Mouse (Mus musculus) T-cell, adult 66 days (primary cell): ENCODE measurements around the gene Sh3rf3. TPM values are rescaled to one million over a fixed set of nuclear protein-coding genes. Genes with fewer than 3 reads are reported as not detected.

Experiments
- total RNA-seq, 2 experiments: library from RNA; stranded (reverse); gene quantifications; 3 replicates in 1 of 2; 4 replicates in 1 of 2; pipeline ENCODE4 v1.2.4; 2023

The Sh3rf3 gene
- total RNA-seq = not detected

DNA sequence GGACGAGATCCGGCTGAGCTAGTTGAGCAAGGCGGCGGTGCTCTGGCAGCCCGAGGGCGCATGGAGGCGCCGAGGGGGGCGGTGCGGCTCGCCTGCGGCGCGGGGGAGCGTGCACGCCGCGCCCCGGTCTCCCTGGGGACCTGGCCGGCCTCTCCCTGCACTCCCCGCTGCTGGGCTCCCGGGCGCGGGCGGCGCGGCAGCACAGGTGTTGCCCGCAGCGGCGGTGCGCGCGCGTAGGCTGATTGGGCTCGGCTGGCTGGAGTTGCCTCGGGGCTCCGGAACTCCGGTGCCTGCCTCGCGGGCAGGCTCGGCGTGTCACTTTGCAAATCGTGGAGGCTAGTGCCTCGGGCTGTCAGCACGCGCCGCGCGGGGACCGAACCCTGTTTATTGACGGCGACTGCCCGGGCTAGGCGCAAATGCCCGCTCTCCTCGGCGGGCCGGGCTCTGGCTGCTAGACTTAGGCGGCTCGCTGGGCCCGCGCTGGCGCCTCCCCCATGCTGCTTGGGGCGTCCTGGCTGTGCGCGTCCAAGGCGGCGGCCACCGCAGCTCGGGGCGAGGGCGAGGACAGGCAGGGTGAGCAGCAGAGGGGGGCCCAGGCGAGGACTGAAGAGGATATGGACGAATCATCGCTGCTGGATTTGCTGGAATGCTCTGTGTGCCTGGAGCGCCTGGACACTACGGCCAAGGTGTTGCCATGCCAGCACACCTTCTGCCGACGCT is at the start of gene Sh3rf3:
Gene Sh3rf3 (plus strand): TSS at position 279 of the 720 bp plus-strand sequence.

Other genes with a start within 250 kb of the Sh3rf3 start
- not detected for gene Edar, start 137.7 kb upstream of the Sh3rf3 start, total RNA-seq
- not detected for gene Gm17542, start 95.1 kb upstream of the Sh3rf3 start, total RNA-seq